Mouse (Mus musculus): ENCODE measurements around the gene Rab3ip. TPM values are rescaled to one million over a fixed set of nuclear protein-coding genes. Genes with fewer than 3 reads are reported as not detected.

Gene Rab3ip
- total and polyA plus RNA-seq, 3 experiments, result 15.2 to 23.2 TPM; not detected in 1

DNA sequence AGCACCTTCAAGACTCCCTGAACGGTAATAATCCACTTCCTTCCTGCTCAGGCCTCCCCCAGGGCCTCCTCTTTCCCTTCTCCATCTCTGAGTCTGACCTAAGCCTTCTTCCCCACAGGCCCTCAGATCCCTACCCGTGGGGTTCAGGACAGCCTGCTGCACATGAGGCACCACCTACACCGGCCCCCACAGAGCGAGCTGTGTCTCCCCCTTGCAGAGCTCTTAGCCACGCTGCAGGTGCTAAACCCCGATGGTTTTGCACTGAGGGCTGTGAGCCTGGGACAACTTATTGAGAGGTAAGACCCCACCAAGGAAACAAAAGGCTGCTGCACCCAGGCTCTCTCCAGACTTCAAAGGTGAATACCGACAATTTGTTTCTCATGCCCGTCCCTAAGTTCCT, 34.0 kb downstream of the Rab3ip start:
- DNase-seq (ENCODE audit: low read depth, low spot score), result no peak
- Histone ChIP-seq H3K4me3 (ENCODE audit: control insufficient read depth in 1 of 2, insufficient read depth in 1 of 2, low read depth in 2 of 2, low read length in 2 of 2) (no peak overlapping the region), H3K27me3 (ENCODE audit: control insufficient read depth in 1 of 2, insufficient read depth in 2 of 2, low read length in 2 of 2) (no peaks in the 10 kb centered on the region), H3K4me1 (ENCODE audit: control insufficient read depth in 1 of 2, insufficient read depth in 2 of 2, low read length in 2 of 2) (no peaks in the 10 kb centered on the region), H3K36me3 (ENCODE audit: control insufficient read depth in 1 of 2, insufficient read depth in 2 of 2, low read length in 2 of 2) (peaks cover 0 to 5% of the 10 kb centered on the region in 2 experiments; a peak in 1 of 4 replicates), H3K79me2 (ENCODE audit: control insufficient read depth, insufficient read depth, low read length, poor library complexity) (no peaks in the 10 kb centered on the region), H3K27ac (ENCODE audit: control insufficient read depth, low read depth, low read length) (no peak overlapping the region), H3K9me3 (replicated peaks; ENCODE audit: insufficient read depth, low read length) (no peaks in the 10 kb centered on the region), H3K9ac (ENCODE audit: control insufficient read depth, low read depth, low read length, poor library complexity, severe bottlenecking) (no peak overlapping the region)
- no peak for TF ChIP-seq MEF2A (IDR thresholded peaks at IDR 0.05; ENCODE audit: extremely low read depth, insufficient replicate concordance, low read depth, low read length, poor library complexity, severe bottlenecking)
- no peak for TF ChIP-seq BHLHE40 (IDR thresholded peaks at IDR 0.05; ENCODE audit: borderline replicate concordance, low read depth, low read length)
- no peak for TF ChIP-seq TCF12 (IDR thresholded peaks at IDR 0.05; ENCODE audit: low read depth, low read length)
- TF ChIP-seq ZKSCAN1 (IDR thresholded peaks at IDR 0.05; ENCODE audit: low read depth, low read length), result no peak
- no peak for TF ChIP-seq USF1 (IDR thresholded peaks at IDR 0.05; ENCODE audit: low read depth, low read length)
- no peak for TF ChIP-seq JUND (IDR thresholded peaks at IDR 0.05; ENCODE audit: low read depth, low read length)
- no peak for TF ChIP-seq TAL1 (IDR thresholded peaks at IDR 0.05; ENCODE audit: low read length)
- no peak for TF ChIP-seq NELFE (IDR thresholded peaks at IDR 0.05; ENCODE audit: low read depth, low read length)
- no peak for TF ChIP-seq ELF1 (IDR thresholded peaks at IDR 0.05; ENCODE audit: low read depth, low read length)
- TF ChIP-seq SIN3A (IDR thresholded peaks at IDR 0.05; ENCODE audit: low read length), result no peak
- no peak for TF ChIP-seq RCOR1 (IDR thresholded peaks at IDR 0.05; ENCODE audit: low read depth, low read length)
- TF ChIP-seq GABPA (IDR thresholded peaks at IDR 0.05; ENCODE audit: low read depth, low read length), result no peak
- no peak for TF ChIP-seq KAT2A (conservative IDR thresholded peaks at IDR 0.05; ENCODE audit: low read depth, low read length)
- no peak for TF ChIP-seq CHD1 (IDR thresholded peaks at IDR 0.05; ENCODE audit: low read depth, low read length)
- no peak for TF ChIP-seq UBTF (IDR thresholded peaks at IDR 0.05; ENCODE audit: borderline replicate concordance, insufficient read depth, low read depth, low read length)
- TF ChIP-seq RAD21 (IDR thresholded peaks at IDR 0.05; ENCODE audit: low read depth, low read length), result no peak
- TF ChIP-seq SMC3 (IDR thresholded peaks at IDR 0.05; ENCODE audit: low read depth, low read length), result no peak

DNA sequence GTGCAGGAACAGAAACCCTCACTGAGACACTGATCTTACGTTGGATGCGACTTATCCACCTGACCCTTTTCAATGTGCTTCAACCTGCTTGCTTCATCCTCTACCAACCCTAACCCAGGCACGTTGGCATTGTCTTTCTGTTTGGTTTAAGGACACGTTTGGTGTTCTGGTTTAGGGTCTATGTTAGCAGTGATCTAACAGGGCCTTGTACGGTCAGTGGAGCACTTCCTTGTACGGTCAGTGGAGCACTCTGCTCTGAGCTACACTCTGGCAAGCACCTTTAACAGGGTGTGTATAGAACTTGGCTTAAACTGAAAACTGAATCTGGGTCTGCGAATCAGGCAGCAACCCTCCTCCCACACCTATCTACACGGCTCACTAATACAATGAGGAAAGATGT, 35.3 kb downstream of the Rab3ip start:
- Histone ChIP-seq H3K79me2 (ENCODE audit: control insufficient read depth, insufficient read depth, low read length, poor library complexity) (no peaks in the 10 kb centered on the region), H3K9ac (ENCODE audit: control insufficient read depth, low read depth, low read length, poor library complexity, severe bottlenecking) (no peak overlapping the region), H3K36me3 (ENCODE audit: control insufficient read depth in 1 of 2, insufficient read depth in 2 of 2, low read length in 2 of 2) (peaks cover 0 to 5% of the 10 kb centered on the region in 2 experiments; a peak in 1 of 4 replicates), H3K9me3 (replicated peaks; ENCODE audit: insufficient read depth, low read length) (no peaks in the 10 kb centered on the region), H3K27ac (ENCODE audit: control insufficient read depth, low read depth, low read length) (no peak overlapping the region), H3K4me1 (ENCODE audit: control insufficient read depth in 1 of 2, insufficient read depth in 2 of 2, low read length in 2 of 2) (no peaks in the 10 kb centered on the region), H3K27me3 (ENCODE audit: control insufficient read depth in 1 of 2, insufficient read depth in 2 of 2, low read length in 2 of 2) (no peaks in the 10 kb centered on the region), H3K4me3 (ENCODE audit: control insufficient read depth in 1 of 2, insufficient read depth in 1 of 2, low read depth in 2 of 2, low read length in 2 of 2) (no peak overlapping the region)
- DNase-seq (ENCODE audit: low read depth, low spot score), result no peak
- TF ChIP-seq BHLHE40 (IDR thresholded peaks at IDR 0.05; ENCODE audit: borderline replicate concordance, low read depth, low read length) (no peak), ZKSCAN1 (IDR thresholded peaks at IDR 0.05; ENCODE audit: low read depth, low read length) (no peak), MYC (IDR thresholded peaks at IDR 0.05; ENCODE audit: low read depth, low read length) (no peak), TAL1 (IDR thresholded peaks at IDR 0.05; ENCODE audit: low read length) (no peak), MAX (IDR thresholded peaks at IDR 0.05; ENCODE audit: low read length) (no peak), MAFK (IDR thresholded peaks at IDR 0.05; ENCODE audit: borderline replicate concordance, low read depth, low read length) (no peak), E2F4 (IDR thresholded peaks at IDR 0.05; ENCODE audit: borderline replicate concordance, low read depth, low read length) (no peak), ETS1 (IDR thresholded peaks at IDR 0.05; ENCODE audit: low read depth, low read length) (no peak)
